Mouse (Mus musculus): ENCODE measurements around the gene Ackr4.

Ackr4 gene

GRCm38 (mm10) chr9:104040362-104040761 lies 86.4 kb downstream of the Ackr4 start, which contains the start of gene Gm28305:
Gene Gm28305, plus strand, starts transcription at chr9:104040662.
- WGBS: 77% methylated on average over 2 of the region's 2 CpGs

- WGBS: 80% methylated on average over 4 of the region's 4 CpGs
These were observed 87.0 kb downstream of the Ackr4 start for GRCm38 (mm10) chr9:104039742-104040141.

DNA sequence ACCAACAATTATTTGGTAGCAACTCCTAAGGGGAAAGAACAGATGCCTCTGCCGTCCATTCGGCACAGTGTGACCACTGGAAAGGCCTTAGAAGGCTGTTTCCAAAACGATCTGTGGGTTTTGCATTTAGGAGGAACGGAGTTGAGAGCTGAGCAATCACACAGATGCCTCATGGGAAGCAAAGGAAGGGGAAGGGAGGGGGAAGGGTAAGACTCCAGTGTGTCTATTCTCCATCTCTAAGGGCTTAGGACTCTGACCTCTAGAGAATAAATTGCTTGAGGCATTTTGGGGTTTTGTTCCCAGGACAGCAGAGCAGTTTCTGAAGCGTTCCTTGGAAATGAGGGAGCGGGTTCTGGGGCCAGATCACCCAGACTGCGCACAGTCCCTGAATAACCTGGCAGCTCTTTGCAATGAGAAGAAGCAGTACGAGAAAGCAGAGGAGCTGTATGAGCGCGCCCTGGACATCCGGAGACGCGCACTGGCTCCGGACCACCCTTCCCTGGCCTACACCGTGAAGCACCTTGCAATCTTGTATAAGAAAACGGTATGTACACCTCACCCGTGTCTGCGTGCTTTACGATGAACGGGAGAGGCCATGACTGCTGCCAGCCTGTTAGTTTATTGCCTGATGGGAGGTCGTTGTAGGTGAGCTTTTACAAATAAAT lies 87.6 kb downstream of the Ackr4 start:
- WGBS: 90% methylated on average over 21 of the region's 21 CpGs

GRCm38 (mm10) chr9:104038266-104038665 lies 88.5 kb downstream of the Ackr4 start:
- 93% methylated on average over 13 of the region's 13 CpGs for WGBS

DNA sequence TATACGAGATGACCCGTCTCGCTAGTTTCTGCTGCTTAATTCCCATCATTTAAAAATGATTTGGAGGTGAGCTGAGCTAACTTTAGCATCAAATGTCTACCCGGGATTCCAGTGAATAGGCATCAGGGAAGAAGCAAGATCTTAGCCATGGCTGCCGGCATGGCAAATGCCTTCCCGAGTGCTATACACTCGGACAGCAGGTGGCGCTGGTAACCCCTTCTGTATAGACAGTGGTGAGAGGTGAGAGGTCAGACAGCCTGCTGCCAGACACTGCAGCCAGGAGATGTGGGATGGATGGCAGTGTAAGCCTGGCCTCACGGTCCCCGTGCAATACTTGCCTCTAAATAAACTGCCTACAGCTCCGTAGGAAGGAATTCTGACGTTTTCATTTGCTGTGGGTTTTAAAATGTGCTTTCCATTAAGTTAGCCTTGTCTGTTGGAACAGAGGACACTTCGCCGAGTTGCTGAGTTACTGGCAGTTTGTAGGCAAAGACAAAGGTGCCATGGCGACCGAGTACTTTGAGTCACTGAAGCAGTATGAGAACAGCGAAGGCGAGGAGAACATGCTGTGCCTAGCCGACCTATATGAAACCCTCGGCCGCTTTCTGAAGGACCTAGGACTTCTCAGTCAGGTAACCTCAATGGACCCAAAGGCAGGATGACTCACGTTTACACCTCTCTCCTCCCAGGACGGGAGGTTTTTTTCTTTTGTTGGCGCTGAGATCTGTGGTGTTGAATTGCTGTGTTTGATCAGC lies 91.3 kb downstream of the Ackr4 start:
- WGBS: 52% methylated on average over 24 of the region's 24 CpGs

GRCm38 (mm10) chr9:104034718-104035117 lies 92.0 kb downstream of the Ackr4 start:
- WGBS: 88% methylated on average over 6 of the region's 6 CpGs

GRCm38 (mm10) chr9:104034231-104034630 lies 92.5 kb downstream of the Ackr4 start:
- 93% methylated on average over 8 of the region's 8 CpGs for WGBS
